Mouse (Mus musculus): Measurements from ENCODE around the gene Wdfy4.
A peak's percentile ranks its signal among the peaks of the same experiment; 100 is the strongest.

Gene Wdfy4

DNA sequence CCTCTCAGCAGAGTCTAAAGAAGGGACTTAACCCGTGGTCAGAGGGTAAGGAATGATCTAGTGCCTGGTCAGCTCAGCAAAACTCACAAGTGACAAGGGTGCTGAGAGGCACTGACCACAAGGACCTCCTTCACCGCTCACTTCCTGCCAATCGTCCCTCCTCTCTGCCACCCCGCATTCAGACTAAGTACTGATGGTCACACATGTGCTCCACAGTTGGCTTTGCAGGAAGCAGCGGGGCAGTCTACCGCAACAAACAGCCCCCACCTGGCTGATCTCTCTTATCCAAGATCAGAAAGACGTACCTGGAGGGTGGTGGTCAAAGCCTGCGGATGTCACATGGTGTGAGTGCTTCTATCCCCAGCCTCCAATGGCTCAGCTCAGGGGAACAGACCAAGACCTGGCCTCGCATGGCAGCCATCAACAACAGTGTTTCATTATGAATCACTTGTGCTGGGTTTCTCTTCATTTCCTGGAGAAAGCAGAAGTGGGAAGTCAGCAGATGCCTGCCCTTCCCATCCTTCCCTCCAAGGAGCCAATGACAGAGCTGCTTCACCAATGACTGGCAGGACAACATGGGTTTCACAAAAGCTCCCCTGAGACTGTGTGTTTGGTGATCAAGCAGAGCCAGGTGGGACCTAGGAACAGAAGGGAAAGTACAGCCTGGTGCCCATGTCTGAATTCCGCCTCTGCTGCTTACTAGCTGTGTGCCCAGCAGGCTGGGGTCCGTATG lies at the start of gene Wdfy4:
TSS of gene Wdfy4 (minus strand) at position 441 of the 733 bp plus-strand sequence.
- no peak for DNase-seq (ENCODE audit: low spot score in 2 of 2)

DNA sequence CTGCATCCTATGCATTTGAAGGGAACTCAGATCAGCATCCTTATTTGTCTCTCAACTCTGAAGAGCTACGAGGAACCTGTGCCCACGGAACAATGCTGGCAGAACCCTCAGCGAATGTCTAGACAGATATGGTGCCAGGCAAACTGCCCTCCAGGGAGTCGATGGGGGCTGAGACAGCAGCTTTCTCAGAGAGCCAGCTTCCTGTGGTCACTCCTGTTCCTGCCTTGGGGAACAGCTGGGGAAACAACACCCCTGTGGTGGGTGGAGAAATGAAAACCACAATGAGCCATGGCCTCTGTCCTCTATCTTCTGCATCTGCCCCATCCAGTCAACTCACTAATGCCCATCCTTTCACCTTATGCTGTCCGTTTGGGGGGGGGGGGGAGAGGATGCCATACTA lies 46.7 kb upstream of the Wdfy4 start:
- DNase-seq (ENCODE audit: low spot score in 2 of 2): no peak

DNA sequence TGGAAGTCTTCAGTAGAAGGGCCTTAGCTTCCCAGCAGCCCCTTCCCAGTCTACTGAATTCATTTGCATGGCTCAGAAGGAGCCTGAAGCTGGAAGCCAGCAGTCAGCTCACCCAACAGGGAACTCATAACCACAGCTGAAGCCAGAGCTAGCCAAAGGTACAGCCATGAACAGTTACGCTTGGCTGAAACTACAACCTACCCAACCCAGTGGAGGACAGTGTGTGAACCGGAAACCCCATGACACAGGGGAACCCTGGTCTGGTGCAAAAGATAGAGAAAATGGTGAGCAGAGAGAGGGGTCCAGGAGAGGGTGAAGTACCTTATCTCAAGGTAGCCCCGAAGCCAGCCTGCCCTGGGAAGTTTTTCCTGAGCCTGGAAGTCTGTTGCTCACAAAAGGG lies 46.0 kb upstream of the Wdfy4 start:
- no peak for DNase-seq (ENCODE audit: low spot score in 2 of 2)

DNA sequence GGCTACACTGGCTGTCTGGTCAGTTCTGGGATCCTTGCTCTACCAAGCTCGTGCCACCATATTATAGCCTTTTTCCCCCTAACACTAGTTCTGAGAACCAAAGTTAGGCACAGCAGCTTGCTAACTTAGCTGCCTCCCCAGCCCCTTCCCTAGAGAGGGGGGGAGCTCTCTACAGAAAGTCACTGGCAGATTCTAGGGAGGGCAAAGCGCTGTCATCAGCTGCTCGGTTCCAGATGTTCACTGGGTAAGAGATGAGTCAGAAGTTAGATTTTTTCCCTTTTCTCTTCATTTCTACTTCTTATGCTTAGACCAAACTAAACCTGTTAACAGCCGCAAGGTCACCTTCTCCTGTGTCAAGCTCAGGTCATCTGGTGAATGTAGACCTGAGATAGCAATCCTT lies 45.4 kb upstream of the Wdfy4 start:
- no peak for DNase-seq (ENCODE audit: low spot score in 2 of 2)

DNA sequence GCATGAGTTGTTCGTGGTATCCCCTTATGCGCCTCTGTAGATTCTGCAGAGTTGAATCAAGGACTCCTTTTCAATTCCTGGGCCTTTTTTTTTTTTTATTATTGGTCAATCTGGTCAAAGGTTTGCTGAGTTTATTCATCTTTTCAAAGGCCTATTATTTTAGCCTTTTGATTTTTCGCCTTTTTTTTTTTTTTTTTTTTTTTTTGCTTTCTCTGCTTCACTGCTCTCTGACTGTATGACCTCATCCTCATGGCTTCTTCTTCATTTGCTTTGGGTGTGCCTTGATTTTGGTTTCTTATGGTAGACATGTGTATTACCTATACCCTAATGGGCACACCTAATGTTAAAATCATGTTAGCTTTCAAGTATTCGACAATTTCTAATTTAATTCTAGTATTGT lies 39.9 kb upstream of the Wdfy4 start:
- no peak for DNase-seq (ENCODE audit: low spot score in 2 of 2)

DNA sequence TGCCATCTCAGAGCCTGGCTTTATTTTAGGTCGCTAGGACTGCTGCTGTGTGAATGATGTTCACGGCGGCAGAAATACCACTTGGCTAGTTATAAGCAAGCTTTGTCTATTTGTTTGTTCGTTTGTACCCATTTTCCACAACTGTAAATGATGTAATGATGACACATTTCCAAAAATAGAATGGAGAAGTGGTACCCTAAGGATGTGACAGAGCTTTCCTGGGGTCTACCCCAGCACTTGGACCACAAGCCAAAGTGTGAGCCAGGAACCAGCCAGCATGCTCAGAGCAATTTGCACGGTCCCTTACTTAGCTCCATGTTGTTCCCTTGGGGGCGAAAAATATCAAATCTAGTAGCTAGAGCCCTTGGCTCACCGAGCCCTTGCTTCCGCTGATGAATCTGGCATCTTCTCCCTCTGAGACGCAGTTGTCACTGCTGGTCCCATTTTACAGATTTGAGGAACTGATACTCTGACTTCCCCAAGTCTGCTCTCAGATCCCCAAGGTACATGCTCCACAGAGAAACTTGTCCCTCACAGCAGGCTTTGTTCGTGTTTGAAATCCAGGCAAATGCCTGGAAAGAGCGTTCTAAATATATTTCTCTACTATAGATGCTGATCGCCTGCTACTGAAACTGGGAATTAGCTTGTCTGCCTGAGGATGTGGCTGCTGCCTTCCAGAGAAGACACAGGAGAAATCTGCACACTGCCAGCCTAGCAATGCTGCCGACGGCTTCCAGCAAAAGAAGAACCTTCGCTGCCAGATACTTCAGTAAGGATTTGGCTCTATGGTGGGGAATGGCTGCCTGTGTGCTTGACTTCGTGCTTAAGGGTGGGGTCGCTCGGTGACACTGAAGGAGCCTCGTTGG lies 31.3 kb upstream of the Wdfy4 start:
- peak in 1 of 2 experiments; percentile 56 for DNase-seq (ENCODE audit: low spot score in 2 of 2)

DNA sequence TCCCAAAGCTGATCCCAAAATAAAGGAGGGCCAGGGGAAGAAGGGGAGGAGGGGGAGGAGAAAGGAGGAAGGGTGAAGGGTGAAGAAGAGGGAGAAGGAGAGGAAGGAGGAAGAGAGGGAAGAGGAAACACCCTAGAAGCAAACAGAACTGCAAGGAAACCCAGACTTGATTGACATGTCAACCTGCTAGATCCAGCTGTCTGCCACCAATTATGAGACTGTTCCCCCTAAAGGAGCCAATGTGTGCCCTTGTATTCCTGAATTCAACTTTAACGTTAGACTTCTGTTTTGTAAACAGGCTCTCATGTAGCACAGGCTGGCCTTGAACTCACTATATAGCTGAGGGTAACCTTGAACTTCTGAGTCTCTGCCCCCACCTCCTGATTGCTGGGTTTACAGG lies 29.9 kb upstream of the Wdfy4 start:
- DNase-seq (ENCODE audit: low spot score in 2 of 2): no peak

DNA sequence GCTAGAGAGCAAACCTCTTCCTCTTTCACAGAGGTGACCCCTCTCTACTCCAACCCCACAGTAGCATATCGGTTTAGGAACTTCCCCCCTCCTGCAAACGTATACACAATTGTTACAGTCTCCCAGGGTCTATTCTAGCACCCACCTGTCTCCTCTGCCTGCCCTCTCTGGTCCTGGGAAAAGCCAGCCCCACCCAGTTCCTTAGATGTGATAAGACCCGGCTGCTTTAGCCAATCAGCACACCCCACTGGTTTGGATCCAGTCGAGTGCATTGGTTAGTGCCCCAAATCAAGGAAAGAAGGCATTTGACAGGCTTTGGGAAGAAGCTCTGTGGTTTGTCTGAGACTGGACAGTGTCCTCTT lies 29.4 kb upstream of the Wdfy4 start:
- no peak for DNase-seq (ENCODE audit: low spot score in 2 of 2)

DNA sequence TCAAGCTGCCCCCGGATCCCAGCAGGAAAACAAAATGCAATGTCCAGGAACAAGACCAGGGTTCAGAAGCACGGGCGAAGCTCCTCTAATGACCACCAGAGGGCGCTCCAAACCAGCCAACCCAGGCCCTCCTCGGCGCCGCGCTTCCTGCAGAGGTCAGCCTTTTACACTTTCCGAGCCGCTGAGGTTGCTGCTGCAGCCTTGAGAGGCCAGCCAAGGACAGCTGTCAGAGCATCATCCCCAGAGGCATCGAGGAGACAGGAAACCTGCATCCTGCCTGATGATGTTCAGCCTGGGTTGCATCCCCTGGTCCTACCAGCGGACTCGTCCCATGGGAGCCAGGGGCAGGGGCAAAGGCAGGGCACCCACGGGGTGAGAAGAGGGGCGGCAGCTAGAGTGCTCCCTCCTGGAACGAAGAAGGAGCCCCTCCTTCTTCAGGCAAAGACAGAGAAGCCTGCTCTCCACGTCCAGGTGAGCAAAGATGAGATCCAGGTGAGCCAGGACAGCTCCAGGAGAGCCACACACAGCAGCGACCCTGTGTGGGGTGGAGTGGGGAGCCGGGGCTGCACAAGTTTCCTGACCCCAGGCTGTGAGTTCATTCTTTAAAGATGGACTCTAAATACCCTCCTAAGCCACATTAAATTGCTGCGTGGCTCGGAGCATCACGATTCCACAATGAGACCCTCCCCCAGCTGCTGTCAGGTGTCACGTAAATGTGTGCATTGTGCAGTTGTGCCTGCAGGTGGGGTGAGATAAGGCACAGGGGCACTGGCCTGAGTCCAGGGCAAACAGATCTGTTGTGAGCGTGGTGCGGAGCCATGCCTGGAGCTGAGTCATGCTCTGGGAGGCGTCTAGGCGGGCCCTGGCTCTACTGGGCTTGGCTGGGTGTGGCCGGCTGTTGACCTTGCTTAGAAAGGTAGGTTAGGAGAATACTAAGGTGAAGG lies 28.8 kb upstream of the Wdfy4 start, which contains the start of gene Arhgap22:
TSS of gene Arhgap22 (plus strand) at position 204 of the 944 bp plus-strand sequence.
- peak; percentile 90 for DNase-seq (ENCODE audit: low spot score in 2 of 2)

DNA sequence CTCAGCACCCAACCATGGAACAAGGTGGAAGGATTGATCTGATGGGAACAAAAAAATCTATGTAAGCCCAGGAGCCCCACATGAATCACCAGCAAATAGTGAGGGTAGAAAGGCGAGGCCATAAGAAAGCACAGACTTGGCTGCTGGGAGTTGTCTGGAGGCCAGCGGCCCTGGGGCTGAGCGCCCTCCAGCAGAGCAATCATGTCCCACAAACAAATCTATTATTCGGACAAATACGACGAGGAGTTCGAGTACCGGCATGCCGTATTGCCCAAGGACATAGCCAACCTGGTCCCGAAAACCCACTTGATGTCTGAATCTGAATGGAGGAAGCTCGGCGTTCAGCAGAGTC lies 27.6 kb upstream of the Wdfy4 start:
- no peak for DNase-seq (ENCODE audit: low spot score in 2 of 2)

DNA sequence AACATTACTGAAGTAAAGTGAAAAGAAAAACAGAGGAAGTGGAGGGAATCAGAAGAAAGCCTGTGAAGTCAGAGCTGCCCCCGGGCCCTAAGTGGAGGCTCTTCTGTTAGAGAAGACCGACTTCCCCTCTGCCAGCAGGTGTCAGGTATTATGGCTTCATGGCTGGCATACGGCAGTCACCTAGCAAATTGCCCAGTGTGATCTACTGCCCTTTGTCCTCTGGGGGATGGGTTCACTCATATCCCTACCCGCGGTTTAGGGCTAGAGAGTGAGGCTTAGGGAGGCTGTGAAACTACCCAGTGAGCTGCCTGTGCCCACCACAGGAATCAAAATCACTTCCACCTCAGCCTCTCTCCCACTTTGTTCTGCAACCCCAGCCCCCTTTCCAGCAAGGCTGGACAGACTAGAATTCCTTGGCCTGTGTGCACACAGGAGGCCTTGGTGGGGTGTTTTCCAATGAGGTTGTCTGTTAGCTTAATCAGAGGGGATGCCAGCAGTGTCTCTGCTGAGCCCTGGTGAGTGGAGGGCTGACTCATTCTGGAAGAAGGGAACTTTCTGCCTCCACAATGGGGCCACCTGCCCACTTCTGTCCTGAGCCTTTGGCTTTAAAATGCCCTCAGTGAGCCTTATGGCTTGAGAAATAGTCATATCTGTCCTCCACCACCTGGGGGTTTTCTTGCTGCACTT lies 27.1 kb upstream of the Wdfy4 start:
- DNase-seq (ENCODE audit: low spot score in 2 of 2): no peak

DNA sequence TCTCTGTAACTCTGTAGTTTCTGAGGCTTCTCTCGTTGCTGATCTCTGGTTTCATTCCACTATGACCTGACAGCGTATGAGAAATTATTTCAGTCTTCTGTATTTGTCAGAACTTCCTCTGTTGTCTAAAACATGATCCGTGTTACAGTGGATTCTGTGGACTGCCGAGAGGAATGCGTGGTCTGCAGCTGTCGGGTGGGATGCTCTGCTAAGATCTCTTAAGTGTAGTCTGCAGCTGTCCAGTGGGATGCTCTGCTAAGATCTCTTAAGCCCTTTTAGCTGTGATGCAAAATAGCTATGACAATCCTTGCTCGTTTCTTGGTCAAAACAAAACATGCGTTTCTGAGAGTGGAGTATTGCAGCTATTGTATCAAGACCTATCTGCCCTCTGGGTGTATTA lies 25.5 kb upstream of the Wdfy4 start:
- DNase-seq (ENCODE audit: low spot score in 2 of 2): no peak

DNA sequence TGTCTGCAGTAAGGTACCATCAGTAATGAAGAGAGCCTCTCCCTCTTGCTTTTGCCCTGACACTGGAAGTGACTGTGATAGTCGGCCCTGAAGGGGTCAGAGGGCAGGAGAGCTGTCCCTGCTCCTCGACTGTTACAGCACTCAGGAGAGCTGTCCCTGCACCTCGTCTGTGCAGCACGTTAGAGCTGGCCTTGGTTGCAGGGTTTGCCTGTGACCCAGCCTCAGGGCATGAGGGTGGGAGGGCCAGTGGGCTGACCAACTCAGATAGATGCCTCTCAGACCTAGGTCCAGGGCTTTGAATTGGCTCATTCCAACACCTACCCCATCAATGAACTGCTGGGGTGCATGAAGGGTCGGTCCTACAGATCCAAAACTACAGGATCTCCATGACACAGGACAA lies 23.0 kb upstream of the Wdfy4 start:
- DNase-seq (ENCODE audit: low spot score in 2 of 2): no peak

DNA sequence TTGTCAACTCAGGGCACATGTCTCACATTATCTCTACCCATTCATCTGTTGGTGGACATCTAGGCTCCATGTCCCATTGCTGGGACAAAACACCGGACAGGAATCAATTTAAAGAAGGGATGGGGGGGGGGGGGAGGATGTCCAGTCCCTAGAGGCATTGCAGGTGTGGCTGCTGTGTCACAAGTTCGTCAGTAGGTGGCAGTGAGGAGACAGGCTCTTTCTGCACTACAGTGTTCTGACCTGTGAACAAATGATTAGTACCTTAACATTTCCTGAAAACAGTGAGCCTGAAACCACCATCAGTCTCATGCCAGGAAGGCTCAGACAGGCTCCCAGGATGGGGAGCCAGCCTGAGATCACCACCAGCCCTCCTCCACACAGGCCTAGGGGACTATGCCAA lies 21.7 kb upstream of the Wdfy4 start:
- DNase-seq (ENCODE audit: low spot score in 2 of 2): no peak

DNA sequence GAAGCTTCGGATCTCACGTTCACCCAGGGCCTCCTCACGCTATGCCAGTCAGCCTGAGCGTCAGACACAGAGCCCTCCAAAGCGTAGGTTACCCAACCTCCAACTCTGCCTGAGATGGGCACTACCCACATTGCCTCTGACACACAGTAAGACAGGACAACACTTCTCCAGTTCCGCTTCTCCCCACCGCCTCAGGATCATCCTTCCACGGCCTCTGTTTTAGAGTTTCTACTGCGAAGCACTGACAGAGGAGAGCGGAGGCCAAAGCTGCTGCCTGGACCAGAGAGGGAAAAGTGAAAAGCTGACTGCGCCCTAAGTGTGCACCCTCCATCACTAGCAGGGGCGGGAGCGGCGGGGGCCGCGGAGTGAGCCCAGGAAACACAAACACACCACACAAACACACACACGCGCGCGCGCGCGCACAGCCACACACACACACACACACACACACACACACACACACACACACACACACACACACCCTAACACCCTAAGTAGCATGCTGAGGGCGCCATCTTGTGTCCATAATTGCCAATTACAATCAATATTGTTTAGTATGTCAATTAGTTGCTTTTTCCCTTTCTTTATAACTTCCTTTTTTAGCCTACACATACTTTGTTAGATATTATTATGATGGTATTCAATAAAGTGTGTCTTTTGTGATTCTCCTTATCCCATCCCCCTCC lies 20.1 kb upstream of the Wdfy4 start:
- no peak for DNase-seq (ENCODE audit: low spot score in 2 of 2)

DNA sequence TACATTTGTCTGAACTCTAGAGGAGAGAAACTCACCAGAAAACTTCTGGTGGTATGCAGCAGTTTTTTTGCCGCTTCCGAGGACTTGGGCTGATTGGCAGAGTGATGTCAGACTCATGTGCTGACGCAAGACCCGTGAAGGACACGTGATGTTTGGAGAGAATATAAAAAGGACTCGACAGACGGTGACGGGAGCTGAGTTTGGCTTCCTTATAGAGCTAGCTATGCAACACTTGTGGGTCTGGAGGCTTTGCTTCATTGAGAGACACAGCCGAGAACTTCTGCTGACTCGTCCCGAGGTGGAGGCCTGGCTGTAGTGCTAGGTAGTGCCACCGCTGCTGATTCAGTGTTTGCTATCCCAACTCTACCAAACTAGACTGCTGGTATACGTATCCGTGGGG lies 18.5 kb upstream of the Wdfy4 start:
- no peak for DNase-seq (ENCODE audit: low spot score in 2 of 2)

DNA sequence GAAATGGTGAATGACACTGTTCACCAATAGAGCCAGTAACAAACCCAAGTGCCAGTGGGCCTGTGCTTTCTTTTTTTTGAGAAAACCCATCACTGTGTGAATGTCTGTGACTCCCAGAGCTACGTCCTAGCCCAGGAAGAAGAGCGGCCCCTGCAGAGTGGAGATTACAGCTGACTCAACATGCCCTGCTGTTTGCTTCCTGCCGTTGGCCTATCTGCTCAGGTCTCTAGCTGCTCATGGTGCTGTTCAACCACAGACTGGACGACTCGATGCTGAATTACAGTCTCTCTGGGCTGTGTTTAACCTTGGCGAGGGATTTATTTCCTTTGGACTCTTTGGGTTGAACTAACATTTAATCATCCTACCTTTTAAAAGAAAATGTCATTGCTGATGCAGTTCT lies 17.6 kb upstream of the Wdfy4 start:
- no peak for DNase-seq (ENCODE audit: low spot score in 2 of 2)

DNA sequence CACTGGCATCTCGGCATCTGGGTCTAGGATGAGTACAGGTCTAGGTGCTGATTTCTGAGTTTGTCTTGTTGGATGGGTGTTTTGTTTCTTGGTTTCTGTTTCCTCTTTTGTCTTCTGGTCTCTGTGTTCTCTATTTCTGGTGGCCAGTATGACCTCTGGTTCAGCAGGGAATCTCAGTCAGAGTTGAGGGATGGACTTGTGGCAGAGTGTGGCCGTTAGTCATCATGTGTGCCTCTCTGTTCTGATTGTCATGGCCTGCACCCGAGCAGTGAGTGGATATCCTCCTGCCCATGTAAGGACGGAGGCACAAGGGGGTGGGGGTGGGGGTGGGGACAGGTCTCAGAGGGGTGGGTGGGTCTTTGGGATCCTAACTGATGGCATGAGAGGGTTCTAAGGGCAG lies 16.9 kb upstream of the Wdfy4 start:
- no peak for DNase-seq (ENCODE audit: low spot score in 2 of 2)

DNA sequence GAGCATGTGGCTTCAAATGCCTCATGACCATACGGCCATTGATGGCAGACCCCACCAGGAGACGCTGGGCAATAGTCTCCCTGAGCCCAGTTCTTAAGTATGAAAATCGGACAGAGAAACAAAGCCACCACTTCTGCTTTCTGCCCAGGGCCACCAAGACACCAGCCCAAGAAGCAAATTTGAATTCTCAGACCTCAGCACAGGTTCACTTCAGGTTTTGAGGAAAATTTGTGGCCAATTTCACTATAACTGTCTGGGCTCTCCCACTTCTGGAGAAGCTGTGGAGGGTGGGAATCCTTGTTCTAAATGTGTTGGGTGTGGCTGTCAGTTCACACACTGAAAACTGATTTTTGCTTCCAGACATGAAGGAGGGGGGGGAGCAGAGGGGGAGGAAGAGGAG lies 8.9 kb upstream of the Wdfy4 start:
- DNase-seq (ENCODE audit: low spot score in 2 of 2): no peak

DNA sequence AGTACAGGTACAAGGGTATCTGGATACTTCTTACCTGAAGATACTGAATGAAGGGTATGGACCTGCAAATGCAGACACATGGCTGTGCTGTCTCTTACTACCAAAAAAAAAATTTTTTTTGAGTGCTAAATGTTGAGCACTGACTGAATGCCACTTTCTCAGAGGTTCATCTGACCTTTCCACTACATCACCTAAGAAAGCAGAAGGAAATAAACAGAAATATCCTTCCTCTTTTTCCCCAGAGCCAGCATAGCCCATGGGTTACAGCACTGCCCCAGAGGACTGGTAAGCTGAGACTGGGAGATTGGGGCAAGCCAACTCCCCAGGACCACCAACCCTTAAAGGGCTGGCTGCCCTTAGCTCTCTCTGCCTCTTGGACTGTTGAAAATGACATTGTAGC lies 8.5 kb upstream of the Wdfy4 start:
- DNase-seq (ENCODE audit: low spot score in 2 of 2): no peak

DNA sequence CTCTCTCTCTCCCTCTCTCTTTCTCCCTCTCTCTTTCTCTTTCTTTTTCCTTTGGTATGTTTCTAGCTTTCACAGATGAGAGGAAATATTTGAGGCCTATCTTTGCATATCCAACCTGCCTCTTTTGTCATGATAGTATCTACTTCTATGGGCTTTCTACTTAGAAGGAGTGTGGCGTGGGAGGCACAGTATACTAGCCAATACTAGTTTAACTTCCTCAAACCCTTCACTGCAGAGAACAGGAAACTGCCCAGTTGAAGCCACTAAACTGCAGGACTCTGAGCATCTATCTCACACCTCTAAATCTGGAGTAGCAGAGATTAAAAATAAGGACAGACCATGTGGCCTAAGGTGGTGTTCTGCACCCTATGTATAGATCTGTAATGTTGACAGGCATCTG lies 5.3 kb upstream of the Wdfy4 start:
- no peak for DNase-seq (ENCODE audit: low spot score in 2 of 2)

Data from frontal cortex, postnatal 36 days (tissue).